Mouse (Mus musculus) embryonic facial prominence, embryonic 11.5 days (tissue): ENCODE data around the gene 4930583I09Rik. TPM values are rescaled to one million over a fixed set of nuclear protein-coding genes. Genes with fewer than 3 reads are reported as not detected.

ENCODE experiments used
- ATAC-seq: fragments of 200-750 bp; cut with Nextera tagmentation; replicated peaks from 2 replicates; pipeline ENCODE4 v1.8.0; 2017; ENCODE audit warnings: low read depth; ENCODE audit not compliant: insufficient number of reproducible peaks, low FRiP score, low TSS enrichment
- DNase-seq: peaks from one replicate; pipeline ENCODE4 v3.0.0-alpha.2; 2015; ENCODE audit warnings: low spot score
- H3K27ac ChIP-seq: fragments of 300-500 bp; sonication (generic); replicated peaks from 2 replicates; pipeline ENCODE4 v1.5.1; 2014; ENCODE audit warnings: mild to moderate bottlenecking, low read depth, low read length, control low read depth
- H3K27me3 ChIP-seq: fragments of 300-500 bp; sonication (generic); 2 replicates; pipeline ENCODE4 v1.6.1; 2014; ENCODE audit warnings: mild to moderate bottlenecking, low read length, moderate library complexity, mixed read lengths; ENCODE audit not compliant: control insufficient read depth, insufficient read depth
- H3K36me3 ChIP-seq: fragments of 300-500 bp; sonication (generic); replicated peaks from 2 replicates; pipeline ENCODE4 v1.6.1; 2014; ENCODE audit warnings: low read depth, mild to moderate bottlenecking, low read length, moderate library complexity, mixed read lengths; ENCODE audit not compliant: control insufficient read depth, insufficient read depth
- H3K4me1 ChIP-seq: fragments of 300-500 bp; sonication (generic); 2 replicates; pipeline ENCODE4 v1.6.1; 2014; ENCODE audit warnings: low read length, mixed read lengths; ENCODE audit not compliant: control insufficient read depth, insufficient read depth
- H3K4me2 ChIP-seq: fragments of 300-500 bp; sonication (generic); 2 replicates; pipeline ENCODE4 v1.6.1; 2014; ENCODE audit warnings: low read depth, mild to moderate bottlenecking, control low read depth, low read length, moderate library complexity
- H3K4me3 ChIP-seq: fragments of 300-500 bp; sonication (generic); 2 replicates; pipeline ENCODE4 v1.5.1; 2014; ENCODE audit warnings: low read depth, low read length, control low read depth
- H3K9ac ChIP-seq: fragments of 300-500 bp; sonication (generic); replicated peaks from 2 replicates; pipeline ENCODE4 v1.6.1; 2014; ENCODE audit warnings: mild to moderate bottlenecking, control low read depth, low read length
- H3K9me3 ChIP-seq: fragments of 300-500 bp; sonication (generic); replicated peaks from 2 replicates; pipeline ENCODE4 v1.6.1; 2016; ENCODE audit warnings: mild to moderate bottlenecking, low read length, inconsistent platforms, mixed read lengths; ENCODE audit not compliant: control insufficient read depth
- WGBS: fragments of 180-500 bp; shearing (Covaris S2); extraction: QIAGEN DNeasy Blood & Tissue Kit; methylation state at CpG from one replicate; pipeline ENCODE4 v1.1.7; 2014; 5-methylcytosine and 5-hydroxymethylcytosine counted together
- polyA plus RNA-seq: library from polyadenylated mRNA; unstranded; fragments of >200 nt; fragmentation: Nextera tagmentation; extraction: Ambion mirVana; gene quantifications from 2 replicates; pipeline ENCODE4 v1.2.1, GENCODE M21; 2014

Gene 4930583I09Rik
- polyA plus RNA-seq, 1 experiment from 2014 or later = not detected

DNA sequence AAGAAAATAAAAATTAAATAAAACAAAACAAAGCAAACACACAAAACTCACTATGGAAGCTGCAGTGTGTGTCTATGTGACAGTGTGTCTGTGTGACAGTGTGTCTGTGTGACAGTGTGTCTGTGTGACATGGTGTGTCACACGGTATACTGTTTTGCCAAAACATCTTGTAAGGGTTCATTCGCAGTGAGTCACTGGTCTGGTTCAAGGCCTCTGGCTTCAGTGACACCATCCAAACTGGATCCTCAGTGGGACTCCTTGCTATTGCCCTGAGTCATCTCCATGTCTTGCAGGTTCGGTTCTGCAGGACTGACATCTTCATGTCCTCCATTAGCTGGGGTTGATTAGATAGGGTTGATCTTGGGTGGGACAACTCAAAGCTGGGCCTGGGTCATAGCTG, 43.8 kb downstream of the 4930583I09Rik start:
- no peak overlapping the region for H3K4me2 ChIP-seq
- no peaks in the 10 kb centered on the region for H3K36me3 ChIP-seq
- no peak overlapping the region for H3K9ac ChIP-seq
- DNase-seq (no peak), ATAC-seq (no peak)
- H3K27ac ChIP-seq = no peak overlapping the region
- H3K27me3 ChIP-seq = no peaks in the 10 kb centered on the region
- H3K4me3 ChIP-seq = no peak overlapping the region
- no peaks in the 10 kb centered on the region for H3K9me3 ChIP-seq
- H3K4me1 ChIP-seq = no peaks in the 10 kb centered on the region
- 95% methylated on average over 3 of the region's 3 CpGs for WGBS

GRCm38 (mm10) chr17:64789175-64789574, 46.7 kb downstream of the 4930583I09Rik start:
- Histone ChIP-seq H3K4me3 (no peak overlapping the region), H3K9ac (no peak overlapping the region), H3K4me1 (no peaks in the 10 kb centered on the region), H3K36me3 (no peaks in the 10 kb centered on the region), H3K9me3 (no peaks in the 10 kb centered on the region), H3K4me2 (no peak overlapping the region), H3K27ac (no peak overlapping the region), H3K27me3 (no peaks in the 10 kb centered on the region)
- no peak for DNase-seq
- 70% methylated on average over 3 of the region's 3 CpGs for WGBS
- no peak for ATAC-seq

GRCm38 (mm10) chr17:64788301-64788700, 47.6 kb downstream of the 4930583I09Rik start:
- Histone ChIP-seq H3K27me3 (no peaks in the 10 kb centered on the region), H3K27ac (no peak overlapping the region), H3K36me3 (no peaks in the 10 kb centered on the region), H3K4me3 (no peak overlapping the region), H3K9ac (no peak overlapping the region), H3K9me3 (no peaks in the 10 kb centered on the region), H3K4me1 (no peaks in the 10 kb centered on the region), H3K4me2 (no peak overlapping the region)
- ATAC-seq (no peak), DNase-seq (no peak)
- WGBS = 89% methylated on average over 13 of the region's 13 CpGs

- Histone ChIP-seq H3K36me3 (no peaks in the 10 kb centered on the region), H3K27ac (no peak overlapping the region), H3K4me2 (no peak overlapping the region), H3K9me3 (no peaks in the 10 kb centered on the region), H3K27me3 (no peaks in the 10 kb centered on the region), H3K4me3 (no peak overlapping the region), H3K9ac (no peak overlapping the region), H3K4me1 (no peaks in the 10 kb centered on the region)
- DNase-seq (no peak), ATAC-seq (no peak)
- WGBS = 31% methylated on average over 1 of the region's 1 CpGs
These were observed 49.9 kb downstream of the 4930583I09Rik start for GRCm38 (mm10) chr17:64785961-64786360.

Other genes starting within 250 kb of the 4930583I09Rik start
- gene Man2a1, start 235.3 kb downstream of the 4930583I09Rik start, polyA plus RNA-seq = 3.9 and 4.4 TPM in 2 replicates